In genomic region chr6:50381504-50382091, GRCm38 (mm10) we compare ENCODE assay signal across 7 mouse cellular contexts.
DNase-seq lines count a peak whose midpoint lies in the region; ATAC-seq lines count a peak whose summit lies in the region.

No protein-coding gene starts in this region.

- no peak overlapping the region for H3K4me2 ChIP-seq in hindbrain, embryonic 14.5 days (replicated peaks)

- H3K27ac ChIP-seq in hindbrain, embryonic 14.5 days: no peak overlapping the region

- peaks cover 30% of the 10 kb centered on the region for H3K36me3 ChIP-seq in megakaryocyte, embryonic 14.5 days (replicated peaks; ENCODE audit: low read length)
- H3K36me3 ChIP-seq in hindbrain, embryonic 14.5 days (replicated peaks; ENCODE audit: control insufficient read depth, insufficient read depth): no peaks in the 10 kb centered on the region

- peaks cover 99% of the 10 kb centered on the region for H3K4me1 ChIP-seq in megakaryocyte, embryonic 14.5 days
- no peaks in the 10 kb centered on the region for H3K4me1 ChIP-seq in hindbrain, embryonic 14.5 days (replicated peaks; ENCODE audit: control insufficient read depth, insufficient read depth, low read length)

- H3K9ac ChIP-seq in hindbrain, embryonic 14.5 days: no peak overlapping the region

- peak; percentile 64 for ATAC-seq in CD4-positive, CD25-positive, alpha-beta regulatory T cell, adult 4 months
- ATAC-seq in hindbrain, embryonic 14.5 days (ENCODE audit: low FRiP score): no peak

- 45% methylated on average over 11 of the region's 11 CpGs for WGBS in hindbrain, embryonic 14.5 days

- peak; percentile 77 for DNase-seq in A20 (ENCODE audit: low read depth, low spot score)
- DNase-seq in heart, adult 8-10 months (ENCODE audit: low spot score): peak; percentile 45
- peak; percentile 43 to 60 for DNase-seq in kidney, postnatal 36 days
- DNase-seq in yolk sac, embryonic 10.5 days (ENCODE audit: low spot score): no peak
- no peak for DNase-seq in hindbrain, embryonic 14.5 days (ENCODE audit: low spot score)

- H3K27me3 ChIP-seq in megakaryocyte, embryonic 14.5 days (replicated peaks): no peaks in the 10 kb centered on the region
- no peaks in the 10 kb centered on the region for H3K27me3 ChIP-seq in hindbrain, embryonic 14.5 days (ENCODE audit: control insufficient read depth, insufficient read depth, low read length)

- H3K4me3 ChIP-seq in megakaryocyte, embryonic 14.5 days (replicated peaks): peak overlapping the region; percentile 91
- H3K4me3 ChIP-seq in hindbrain, embryonic 14.5 days (replicated peaks; ENCODE audit: low read length): no peak overlapping the region

- no peaks in the 10 kb centered on the region for H3K9me3 ChIP-seq in megakaryocyte, embryonic 14.5 days
- H3K9me3 ChIP-seq in hindbrain, embryonic 14.5 days (ENCODE audit: control insufficient read depth, low read length): no peaks in the 10 kb centered on the region

Comparison
In these comparisons a context has a peak if more than half of its experiments do, and no peak if none do; other contexts are left out.
1. DNase-seq: peak in A20 (single experiment), heart, adult 8-10 months (single experiment) and kidney, postnatal 36 days (2 of 2); none in yolk sac, embryonic 10.5 days (single experiment) and hindbrain, embryonic 14.5 days (single experiment).